8 mouse cellular contexts compared by ENCODE assay signal in the genomic region with DNA sequence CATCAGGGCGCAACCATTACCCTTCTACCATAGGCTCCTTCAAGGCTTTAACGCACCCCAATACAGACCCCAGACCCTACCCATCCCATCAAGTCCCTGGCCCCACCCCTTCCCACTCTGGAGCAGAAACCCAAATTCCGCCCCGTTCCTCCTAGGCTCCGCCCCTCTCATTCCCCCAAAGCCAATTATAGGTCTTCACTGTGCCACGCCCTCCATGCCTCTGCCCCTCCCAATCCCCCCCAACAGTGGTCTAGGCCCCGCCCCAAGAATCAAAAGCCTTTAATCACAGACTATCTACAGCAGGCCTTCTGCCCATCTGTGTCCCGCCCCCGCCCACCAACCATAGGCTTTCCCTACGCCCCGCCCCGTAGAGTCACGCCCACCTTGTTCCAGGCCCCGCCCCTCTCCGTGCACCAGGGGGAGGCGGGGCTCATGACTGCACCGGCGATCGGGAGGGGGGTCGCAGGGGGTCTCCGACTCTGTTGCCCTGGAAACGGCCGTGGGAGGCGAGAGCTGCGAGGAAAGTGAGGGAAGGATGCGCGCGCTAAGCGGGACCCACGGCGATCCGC. TPM values are rescaled to one million over a fixed set of nuclear protein-coding genes. Genes with fewer than 3 reads are reported as not detected.
DNase-seq lines count a peak whose midpoint lies in the region; ATAC-seq and TF ChIP-seq lines count a peak whose summit lies in the region.

No protein-coding gene starts in this region.

- H3K9ac ChIP-seq in forebrain, embryonic 11.5 days (ENCODE audit: low read length), result peak overlapping the region; percentile 58

- peak overlapping the region; percentile 95 for H3K27ac ChIP-seq in bone marrow macrophage, adult 2 months (ENCODE audit: insufficient read depth, low read depth, low read length)
- peak overlapping the region; percentile 91 for H3K27ac ChIP-seq in forebrain, embryonic 11.5 days (ENCODE audit: low read depth, low read length)
- H3K27ac ChIP-seq in macrophage, result peak overlapping the region; percentile 81

- peak overlapping the region; percentile 100 for H3K4me3 ChIP-seq in bone marrow macrophage, adult 2 months (ENCODE audit: insufficient read depth, low read length)
- H3K4me3 ChIP-seq in forebrain, embryonic 11.5 days (ENCODE audit: low read depth, low read length), result peak overlapping the region; percentile 92
- H3K4me3 ChIP-seq in macrophage (ENCODE audit: inconsistent target), result peak overlapping the region; percentile 76

- TF ChIP-seq POLR2A in bone marrow macrophage, adult 2 months (IDR thresholded peaks at IDR 0.05; ENCODE audit: borderline replicate concordance, low read depth, low read length), result no peak

- under 1% methylated on average over 32 of the region's 32 CpGs for WGBS in forebrain, embryonic 11.5 days
- 1% methylated on average over 31 of the region's 32 CpGs for WGBS in macrophage (ENCODE audit: missing documents)

- no peaks in the 10 kb centered on the region for H3K4me1 ChIP-seq in bone marrow macrophage, adult 2 months (ENCODE audit: control insufficient read depth, insufficient read depth, low read length)
- H3K4me1 ChIP-seq in forebrain, embryonic 11.5 days (replicated peaks; ENCODE audit: control insufficient read depth, insufficient read depth, low read length), result no peaks in the 10 kb centered on the region

- H3K27me3 ChIP-seq in forebrain, embryonic 11.5 days (ENCODE audit: control insufficient read depth, insufficient read depth, low read length), result no peaks in the 10 kb centered on the region

- H3K79me2 ChIP-seq in macrophage (ENCODE audit: inconsistent target), result peaks cover 16% of the 10 kb centered on the region

- H3K4me2 ChIP-seq in forebrain, embryonic 11.5 days (ENCODE audit: low read depth, low read length, severe bottlenecking), result peak overlapping the region; percentile 70

- DNase-seq in ES-CJ7 (ENCODE audit: low read depth, low spot score), result peak; percentile 98
- peak; percentile 95 for DNase-seq in forebrain, embryonic 11.5 days (ENCODE audit: low spot score)
- DNase-seq in layer of hippocampus, adult 9-10 months (ENCODE audit: low spot score), result peak; percentile 13
- peak; percentile 56 for DNase-seq in right cerebral cortex, adult 18-20 months
- DNase-seq in urinary bladder, postnatal 10 days (ENCODE audit: low spot score), result peak; percentile 53

- no peaks in the 10 kb centered on the region for H3K9me3 ChIP-seq in forebrain, embryonic 11.5 days (ENCODE audit: control insufficient read depth, low read length)

- H3K36me3 ChIP-seq in forebrain, embryonic 11.5 days (ENCODE audit: control insufficient read depth, insufficient read depth, low read length), result no peaks in the 10 kb centered on the region; the same call in 1 of the 2 replicates
- peaks cover 22% of the 10 kb centered on the region for H3K36me3 ChIP-seq in macrophage (ENCODE audit: inconsistent target)

- peak; percentile 74 for ATAC-seq in forebrain, embryonic 11.5 days (replicated peaks; ENCODE audit: low FRiP score)
- ATAC-seq in hematopoietic stem cell, adult 5-6 weeks (replicated peaks in 1 of 2; ENCODE audit: insufficient read depth in 1 of 2, low FRiP score in 2 of 2, low TSS enrichment in 1 of 2, low read depth in 1 of 2, poor library complexity in 2 of 2, severe bottlenecking in 2 of 2), result peak; percentile 18 to 59

- TF ChIP-seq CTCF in bone marrow macrophage, adult 2 months (IDR thresholded peaks at IDR 0.05; ENCODE audit: low read depth, low read length), result no peak

RNA-seq across cellular contexts. Expression of a gene that starts 0.5 kb away (rescaled TPM):
- 98.8 and 104 TPM in 2 replicates for polyA plus RNA-seq in bone marrow macrophage, adult 2 months (2012; ENCODE audit: insufficient read depth, insufficient read length, missing spikeins)
- 72.3 and 76.4 TPM in 2 replicates for polyA plus RNA-seq in forebrain, embryonic 11.5 days (2014; fragmentation: Nextera tagmentation; extraction: Ambion mirVana)
- total RNA-seq in hematopoietic stem cell, adult 5-6 weeks (2017), result 80.0 and 105 TPM in 2 replicates
- 100 to 1,000 TPM; 150 to 274 (median 199) TPM for total RNA-seq in macrophage (2018; cell fraction: chromatin; rRNA removed)
- 10 to 100 TPM; 48.8 to 88.2 (median 70.0) TPM for total RNA-seq in macrophage (2018; cell fraction: cytosol; rRNA removed)
- 100 to 1,000 TPM in 25 of 26 experiments, 10 to 100 TPM in 1; 97.0 to 180 (median 139) TPM for total RNA-seq in macrophage (2018; cell fraction: nucleus; rRNA removed)
- 55.3 to 86.2 TPM (median 57.8 TPM) in 3 replicates for polyA plus RNA-seq in macrophage (2018)

RNA-seq across cellular contexts. Expression of a gene that starts 4.6 kb away (rescaled TPM):
- 18.7 and 25.8 TPM in 2 replicates for polyA plus RNA-seq in bone marrow macrophage, adult 2 months (2012; ENCODE audit: insufficient read depth, insufficient read length, missing spikeins)
- polyA plus RNA-seq in forebrain, embryonic 11.5 days (2014; fragmentation: Nextera tagmentation; extraction: Ambion mirVana), result 124 and 133 TPM in 2 replicates
- 57.7 and 60.3 TPM in 2 replicates for total RNA-seq in hematopoietic stem cell, adult 5-6 weeks (2017)
- total RNA-seq in macrophage (2018; cell fraction: chromatin; rRNA removed), result 10 to 100 TPM in 21 of 26 experiments, 1 to 10 TPM in 5; 3.7 to 40.1 (median 20.3) TPM
- total RNA-seq in macrophage (2018; cell fraction: cytosol; rRNA removed), result 10 to 100 TPM in 13 of 26 experiments, 1 to 10 TPM in 13; 6.0 to 14.9 (median 10.0) TPM
- 10 to 100 TPM in 15 of 26 experiments, 1 to 10 TPM in 11; 3.1 to 69.0 (median 11.2) TPM for total RNA-seq in macrophage (2018; cell fraction: nucleus; rRNA removed)
- polyA plus RNA-seq in macrophage (2018), result 6.9 to 28.1 TPM (median 7.2 TPM) in 3 replicates

RNA-seq across cellular contexts. Expression of a gene that starts 18.9 kb away (rescaled TPM):
- 218 and 224 TPM in 2 replicates for polyA plus RNA-seq in bone marrow macrophage, adult 2 months (2012; ENCODE audit: insufficient read depth, insufficient read length, missing spikeins)
- 0.68 and 0.92 TPM in 2 replicates for polyA plus RNA-seq in forebrain, embryonic 11.5 days (2014; fragmentation: Nextera tagmentation; extraction: Ambion mirVana)
- 55.1 and 74.2 TPM in 2 replicates for total RNA-seq in hematopoietic stem cell, adult 5-6 weeks (2017)
- 10 to 100 TPM in 1 of 26 experiments, 1 to 10 TPM in 22, under 1 TPM in 2, not detected in 1; 0.75 to 12.6 (median 3.3) TPM for total RNA-seq in macrophage (2018; cell fraction: chromatin; rRNA removed)
- 10 to 100 TPM; 11.1 to 34.5 (median 19.8) TPM for total RNA-seq in macrophage (2018; cell fraction: cytosol; rRNA removed)
- total RNA-seq in macrophage (2018; cell fraction: nucleus; rRNA removed), result 10 to 100 TPM; 10.8 to 27.3 (median 20.0) TPM
- polyA plus RNA-seq in macrophage (2018), result 14.8 to 26.9 TPM (median 21.1 TPM) in 3 replicates

RNA-seq across cellular contexts. Expression of a gene that starts 21.4 kb away (rescaled TPM):
- 0.32 and 0.43 TPM in 2 replicates for polyA plus RNA-seq in bone marrow macrophage, adult 2 months (2012; ENCODE audit: insufficient read depth, insufficient read length, missing spikeins)
- 0.13 and 0.23 TPM in 2 replicates for polyA plus RNA-seq in forebrain, embryonic 11.5 days (2014; fragmentation: Nextera tagmentation; extraction: Ambion mirVana)
- total RNA-seq in hematopoietic stem cell, adult 5-6 weeks (2017), result 0.25 TPM in 1 of 2 replicates, not detected in the other
- under 1 TPM in 6 of 26 experiments, not detected in 20; 0.29 to 0.95 (median 0.39) TPM for total RNA-seq in macrophage (2018; cell fraction: chromatin; rRNA removed)
- 1 to 10 TPM in 5 of 26 experiments, under 1 TPM in 21; 0.17 to 1.6 (median 0.75) TPM for total RNA-seq in macrophage (2018; cell fraction: cytosol; rRNA removed)
- total RNA-seq in macrophage (2018; cell fraction: nucleus; rRNA removed), result 1 to 10 TPM in 3 of 26 experiments, under 1 TPM in 20, not detected in 3; 0.20 to 1.3 (median 0.58) TPM
- 0.27 to 1.1 TPM (median 0.30 TPM) in 3 replicates for polyA plus RNA-seq in macrophage (2018)

RNA-seq across cellular contexts. Expression of a gene that starts 28.8 kb away (rescaled TPM):
- polyA plus RNA-seq in bone marrow macrophage, adult 2 months (2012; ENCODE audit: insufficient read depth, insufficient read length, missing spikeins), result not detected in 2 replicates
- polyA plus RNA-seq in forebrain, embryonic 11.5 days (2014; fragmentation: Nextera tagmentation; extraction: Ambion mirVana), result 0.23 TPM in 1 of 2 replicates, not detected in the other
- total RNA-seq in hematopoietic stem cell, adult 5-6 weeks (2017), result not detected in 2 replicates
- total RNA-seq in macrophage (2018; cell fraction: chromatin; rRNA removed), result not detected
- not detected for total RNA-seq in macrophage (2018; cell fraction: cytosol; rRNA removed)
- total RNA-seq in macrophage (2018; cell fraction: nucleus; rRNA removed), result not detected
- not detected in 3 replicates for polyA plus RNA-seq in macrophage (2018)

Comparison
In these comparisons a context has a peak if more than half of its experiments do, and no peak if none do; other contexts are left out.
1. Peak in every context shown above with its lines: DNase-seq, ATAC-seq, H3K4me3 ChIP-seq and H3K27ac ChIP-seq.
2. DNase-seq: peak in every context shown above with its lines; median percentile 98 in ES-CJ7; 95 in forebrain, embryonic 11.5 days; 56 in right cerebral cortex, adult 18-20 months; 53 in urinary bladder, postnatal 10 days; 13 in layer of hippocampus, adult 9-10 months.